Mouse (Mus musculus) liver, embryonic 14.5 days (tissue): ENCODE data around the gene Gm45799. TPM values are rescaled to one million over a fixed set of nuclear protein-coding genes. Genes with fewer than 3 reads are reported as not detected.

ENCODE experiments used
- ATAC-seq: fragments of 200-750 bp; cut with Nextera tagmentation; 2 replicates; pipeline ENCODE4 v1.8.0; 2017; ENCODE audit warnings: moderate number of reproducible peaks, mild to moderate bottlenecking, moderate library complexity; ENCODE audit not compliant: insufficient read depth
- DNase-seq, 3 experiments: peaks; one replicate each; pipeline ENCODE4 v3.0.0-alpha.2; 2012 to 2013; ENCODE audit warnings: low read depth in 3 of 3, low spot score in 3 of 3
- H3K27ac ChIP-seq: fragments of 300-500 bp; sonication (generic); 2 replicates; pipeline ENCODE4 v1.5.1; 2014; ENCODE audit warnings: moderate library complexity, mild to moderate bottlenecking, control low read depth, inconsistent platforms
- H3K27me3 ChIP-seq: fragments of 300-500 bp; sonication (generic); 2 replicates; pipeline ENCODE4 v1.6.1; 2014; ENCODE audit warnings: mild to moderate bottlenecking, low read length, moderate library complexity; ENCODE audit not compliant: control insufficient read depth, insufficient read depth
- H3K36me3 ChIP-seq: fragments of 300-500 bp; sonication (generic); replicated peaks from 2 replicates; pipeline ENCODE4 v1.6.1; 2014; ENCODE audit warnings: low read depth; ENCODE audit not compliant: control insufficient read depth, insufficient read depth
- H3K4me1 ChIP-seq, 2 experiments: fragments of 200-500 bp in 1 of 2; fragments of 300-500 bp in 1 of 2; sonication (generic) in 1 of 2; replicated peaks; 2 replicates each; pipeline ENCODE4 v1.6.1; 2012 to 2014; ENCODE audit warnings: antibody characterized with exemption in 1 of 2, inconsistent platforms in 1 of 2, low read length in 1 of 2; ENCODE audit not compliant: control insufficient read depth in 2 of 2, insufficient read depth in 2 of 2
- H3K4me2 ChIP-seq: fragments of 300-500 bp; sonication (generic); 2 replicates; pipeline ENCODE4 v1.6.1; 2014; ENCODE audit warnings: low read depth, mild to moderate bottlenecking, control low read depth, moderate library complexity
- H3K4me3 ChIP-seq, 2 experiments: fragments of 200-500 bp in 1 of 2; fragments of 300-500 bp in 1 of 2; sonication (generic) in 1 of 2; 2 replicates each; pipeline ENCODE4 v1.5.1; 2012 to 2014; ENCODE audit warnings: low read depth in 2 of 2, low read length in 2 of 2, mild to moderate bottlenecking in 2 of 2, control low read depth in 1 of 2, inconsistent platforms in 1 of 2, moderate library complexity in 1 of 2; ENCODE audit not compliant: insufficient read depth in 1 of 2
- H3K9ac ChIP-seq: fragments of 300-500 bp; sonication (generic); replicated peaks from 2 replicates; pipeline ENCODE4 v1.6.1; 2014; ENCODE audit warnings: mild to moderate bottlenecking, control low read depth, moderate library complexity
- H3K9me3 ChIP-seq: fragments of 300-500 bp; sonication (generic); 2 replicates; pipeline ENCODE4 v1.6.1; 2016; ENCODE audit warnings: low read length, mixed read lengths; ENCODE audit not compliant: control insufficient read depth
- CTCF ChIP-seq: IDR thresholded peaks from 2 replicates; pipeline ENCODE4 v1.5.1; 2016; ENCODE audit warnings: antibody characterized with exemption, low read depth, control low read depth
- EP300 ChIP-seq: IDR thresholded peaks from 2 replicates; pipeline ENCODE4 v1.6.1; 2016; ENCODE audit warnings: antibody characterized with exemption, low read depth
- WGBS: fragments of 180-500 bp; shearing (Covaris S2); extraction: QIAGEN DNeasy Blood & Tissue Kit; methylation state at CpG from one replicate; pipeline ENCODE4 v1.1.7; 2014; ENCODE audit not compliant: insufficient replicate concordance; 5-methylcytosine and 5-hydroxymethylcytosine counted together
- polyA plus RNA-seq, 2 experiments: library from polyadenylated mRNA; depleted of rRNA in 1 of 2; stranded (reverse) in 1 of 2; unstranded in 1 of 2; fragments of >200 nt; fragmentation: Nextera tagmentation in 1 of 2; extraction: Ambion mirVana in 1 of 2; gene quantifications; 2 replicates each; pipeline versions ENCODE4 v1.2.1 to v1.2.3; 2012 to 2014

Gm45799 gene
- polyA plus RNA-seq, 2 experiments, result 26.1 to 69.5 TPM

DNA sequence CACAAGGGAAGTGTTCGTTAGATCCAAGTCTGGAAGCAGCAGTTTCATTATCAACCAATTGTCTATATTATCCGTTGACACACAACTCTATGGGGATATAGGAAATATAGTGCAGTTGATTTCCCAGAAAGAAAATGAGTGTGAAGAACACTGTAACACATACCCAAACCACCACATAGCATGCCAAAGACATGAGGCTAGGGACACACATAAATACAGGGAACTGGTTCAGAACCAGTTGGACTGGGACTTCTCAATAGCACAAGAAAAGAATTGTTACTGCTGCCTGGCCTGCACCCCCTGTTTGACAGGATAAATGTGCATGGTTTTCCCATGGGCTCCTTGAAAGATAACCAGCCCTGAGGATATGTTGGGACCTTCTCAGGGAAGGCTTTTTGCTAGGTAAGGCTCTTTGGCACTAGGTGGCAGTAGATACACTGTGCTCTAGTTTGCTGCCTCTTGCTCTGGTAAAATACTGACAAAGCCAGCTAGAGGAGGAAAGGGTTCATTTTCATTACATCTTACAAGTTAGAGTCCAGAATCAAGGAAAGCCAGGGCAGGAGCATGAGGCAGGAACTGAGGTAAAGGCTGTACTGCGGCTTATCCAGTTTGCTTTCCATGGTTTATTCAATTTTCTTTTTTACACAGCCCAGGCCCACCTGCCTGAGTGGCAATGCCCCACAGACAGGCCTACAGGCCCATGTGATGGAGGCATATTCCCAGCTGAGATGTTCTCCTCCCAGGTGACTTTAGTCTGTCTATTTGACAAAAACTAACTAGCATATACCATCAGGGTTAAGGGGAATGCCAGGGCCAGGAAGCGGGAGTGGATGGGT, 86.0 kb downstream of the Gm45799 start:
- H3K9ac ChIP-seq, result no peak overlapping the region
- DNase-seq, result peak in 1 of 3 experiments; percentile 41
- H3K27me3 ChIP-seq, result no peaks in the 10 kb centered on the region
- H3K4me1 ChIP-seq, result no peaks in the 10 kb centered on the region
- H3K36me3 ChIP-seq, result peaks cover under 1% of the 10 kb centered on the region
- ATAC-seq, result peak; percentile 64
- no peaks in the 10 kb centered on the region for H3K9me3 ChIP-seq
- H3K4me2 ChIP-seq, result no peak overlapping the region
- TF ChIP-seq CTCF (peak; percentile 83), EP300 (no peak)
- no peak overlapping the region for H3K27ac ChIP-seq
- no peak overlapping the region for H3K4me3 ChIP-seq
- 72% methylated on average over 4 of the region's 4 CpGs for WGBS

DNA sequence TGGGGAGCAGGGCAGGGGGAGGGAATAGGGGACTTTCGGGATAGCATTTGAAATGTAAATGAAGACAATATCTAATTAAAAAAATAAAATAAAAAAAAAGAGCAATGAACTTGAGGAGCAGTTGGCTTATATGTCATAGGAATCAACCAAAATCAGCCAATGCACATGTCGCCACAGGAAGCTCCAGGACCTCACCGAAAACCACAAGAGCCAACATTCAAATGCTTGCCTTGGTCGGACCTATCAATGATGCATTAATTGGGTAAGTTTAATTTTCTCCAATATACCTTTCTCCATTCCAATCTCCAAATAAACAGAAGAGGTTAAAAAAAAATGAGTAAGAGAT, 86.6 kb downstream of the Gm45799 start:
- no peak overlapping the region for H3K4me3 ChIP-seq
- no peak overlapping the region for H3K27ac ChIP-seq
- no peaks in the 10 kb centered on the region for H3K27me3 ChIP-seq
- DNase-seq (no peak), ATAC-seq (no peak)
- no peak overlapping the region for H3K4me2 ChIP-seq
- H3K36me3 ChIP-seq, result peaks cover 4% of the 10 kb centered on the region
- no peaks in the 10 kb centered on the region for H3K4me1 ChIP-seq
- no peak overlapping the region for H3K9ac ChIP-seq
- 53% methylated on average over 4 of the region's 4 CpGs for WGBS
- H3K9me3 ChIP-seq, result no peaks in the 10 kb centered on the region
- TF ChIP-seq CTCF, result no peak
- no peak for TF ChIP-seq EP300

DNA sequence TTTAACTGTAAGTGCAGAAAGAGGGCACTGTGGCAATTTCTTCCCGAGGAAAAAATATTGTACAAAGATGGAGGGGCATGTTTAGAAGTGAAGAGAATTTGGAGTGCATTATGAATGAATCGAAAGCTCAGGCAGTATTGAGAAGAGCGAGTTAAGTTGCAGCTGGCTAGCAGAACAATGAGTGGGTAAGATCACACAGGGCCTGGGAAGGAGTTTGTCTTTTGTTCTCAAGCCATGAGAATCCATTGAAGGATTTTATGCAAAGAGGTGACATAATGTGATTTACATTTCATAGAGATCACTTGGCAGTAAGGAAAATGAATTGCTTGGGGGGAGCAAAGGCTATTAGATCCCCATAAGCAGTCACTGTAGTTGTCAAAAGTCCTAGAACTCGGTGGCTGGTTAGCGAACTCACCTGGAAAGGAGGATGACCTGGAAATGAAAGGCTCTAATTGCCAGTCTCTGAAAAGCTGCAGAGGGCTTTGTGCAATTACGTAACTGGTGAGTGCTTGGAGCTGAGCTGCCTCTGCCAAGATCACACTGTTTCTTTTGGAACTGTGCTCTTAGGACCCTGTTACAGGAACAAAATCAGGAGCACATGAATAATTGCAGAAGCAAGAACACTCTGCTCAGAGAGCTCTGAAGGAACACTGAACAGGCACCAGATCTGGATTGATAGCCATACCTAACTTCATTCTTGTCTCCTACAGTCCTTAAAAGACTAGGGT, 88.5 kb downstream of the Gm45799 start:
- no peak overlapping the region for H3K27ac ChIP-seq
- TF ChIP-seq CTCF (no peak), EP300 (no peak)
- ATAC-seq (no peak), DNase-seq (no peak)
- H3K9me3 ChIP-seq, result no peaks in the 10 kb centered on the region
- H3K9ac ChIP-seq, result no peak overlapping the region
- no peaks in the 10 kb centered on the region for H3K4me1 ChIP-seq
- WGBS, result 69% methylated on average over 6 of the region's 6 CpGs
- no peak overlapping the region for H3K4me2 ChIP-seq
- no peaks in the 10 kb centered on the region for H3K27me3 ChIP-seq
- H3K36me3 ChIP-seq, result peaks cover 16% of the 10 kb centered on the region
- no peak overlapping the region for H3K4me3 ChIP-seq

DNA sequence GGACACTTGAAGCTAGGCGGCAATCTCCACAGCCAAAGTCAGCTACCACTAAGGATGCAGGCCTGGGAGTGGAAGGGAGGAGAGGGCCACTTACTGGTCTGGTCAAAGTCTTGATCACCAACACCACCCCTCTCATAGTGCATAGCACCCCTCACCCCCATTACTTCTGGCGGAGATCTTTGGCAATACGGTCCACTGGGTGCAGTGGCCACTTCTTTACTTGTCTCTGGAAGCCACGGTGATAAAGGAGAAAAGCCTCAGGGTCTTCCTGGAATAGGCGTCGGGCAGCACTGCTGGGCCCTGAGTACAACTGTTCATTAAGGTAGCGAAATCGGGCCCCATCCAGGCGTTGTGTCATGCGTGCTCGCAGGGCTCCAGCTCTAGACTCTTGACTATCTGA, 93.5 kb downstream of the Gm45799 start:
- no peak for DNase-seq
- TF ChIP-seq CTCF (no peak), EP300 (no peak)

More for the DNA sequence above, 93.5 kb downstream of the Gm45799 start:
- 83% methylated on average over 11 of the region's 11 CpGs for WGBS
- Histone ChIP-seq H3K9ac (no peak overlapping the region), H3K4me3 (no peak overlapping the region), H3K36me3 (peaks cover 24% of the 10 kb centered on the region), H3K9me3 (no peaks in the 10 kb centered on the region), H3K4me2 (no peak overlapping the region), H3K27me3 (no peaks in the 10 kb centered on the region), H3K27ac (no peak overlapping the region), H3K4me1 (peaks cover 12 to 19% of the 10 kb centered on the region in 2 experiments)
- no peak for ATAC-seq

Other genes starting within 250 kb of the Gm45799 start
- 8.1 and 8.7 TPM in 2 replicates for gene Fam160a2, start 240.5 kb upstream of the Gm45799 start, polyA plus RNA-seq (2012; rRNA removed)
- gene Fam160a2, start 240.5 kb upstream of the Gm45799 start, polyA plus RNA-seq (2014; fragmentation: Nextera tagmentation; extraction: Ambion mirVana), result 7.4 and 8.1 TPM in 2 replicates
- gene Cnga4, start 236.0 kb upstream of the Gm45799 start, polyA plus RNA-seq (2012; rRNA removed), result 0.02 TPM in 1 of 2 replicates, not detected in the other
- gene Cnga4, start 236.0 kb upstream of the Gm45799 start, polyA plus RNA-seq (2014; fragmentation: Nextera tagmentation; extraction: Ambion mirVana), result not detected in 2 replicates
- not detected in 2 replicates for gene Cckbr, start 214.8 kb upstream of the Gm45799 start, polyA plus RNA-seq (2012; rRNA removed)
- gene Cckbr, start 214.8 kb upstream of the Gm45799 start, polyA plus RNA-seq (2014; fragmentation: Nextera tagmentation; extraction: Ambion mirVana), result not detected in 2 replicates
- gene Cavin3, start 158.3 kb upstream of the Gm45799 start, polyA plus RNA-seq (2012; rRNA removed), result 2.3 and 2.6 TPM in 2 replicates
- 4.1 and 4.7 TPM in 2 replicates for gene Cavin3, start 158.3 kb upstream of the Gm45799 start, polyA plus RNA-seq (2014; fragmentation: Nextera tagmentation; extraction: Ambion mirVana)
- gene Smpd1, start 86.2 kb upstream of the Gm45799 start, polyA plus RNA-seq (2012; rRNA removed), result 9.3 and 11.5 TPM in 2 replicates
- gene Smpd1, start 86.2 kb upstream of the Gm45799 start, polyA plus RNA-seq (2014; fragmentation: Nextera tagmentation; extraction: Ambion mirVana), result 22.3 and 25.2 TPM in 2 replicates
- 2.1 and 3.0 TPM in 2 replicates for gene Apbb1, start 58.9 kb upstream of the Gm45799 start, polyA plus RNA-seq (2012; rRNA removed)
- 1.6 and 2.3 TPM in 2 replicates for gene Apbb1, start 58.9 kb upstream of the Gm45799 start, polyA plus RNA-seq (2014; fragmentation: Nextera tagmentation; extraction: Ambion mirVana)
- 203 and 207 TPM in 2 replicates for gene Hpx, start 40.4 kb upstream of the Gm45799 start, polyA plus RNA-seq (2012; rRNA removed)
- 276 and 285 TPM in 2 replicates for gene Hpx, start 40.4 kb upstream of the Gm45799 start, polyA plus RNA-seq (2014; fragmentation: Nextera tagmentation; extraction: Ambion mirVana)
- 3.8 and 4.3 TPM in 2 replicates for gene Trim3, start 7.0 kb upstream of the Gm45799 start, polyA plus RNA-seq (2012; rRNA removed)
- gene Trim3, start 7.0 kb upstream of the Gm45799 start, polyA plus RNA-seq (2014; fragmentation: Nextera tagmentation; extraction: Ambion mirVana), result 1.9 and 2.2 TPM in 2 replicates
- gene Timm10b, start 496 bp upstream of the Gm45799 start, polyA plus RNA-seq (2012; rRNA removed), result 47.6 and 58.7 TPM in 2 replicates
- gene Timm10b, start 496 bp upstream of the Gm45799 start, polyA plus RNA-seq (2014; fragmentation: Nextera tagmentation; extraction: Ambion mirVana), result 120 and 122 TPM in 2 replicates
- 11.2 and 15.4 TPM in 2 replicates for gene Arfip2, start 136 bp upstream of the Gm45799 start, polyA plus RNA-seq (2012; rRNA removed)
- 12.3 and 14.6 TPM in 2 replicates for gene Arfip2, start 136 bp upstream of the Gm45799 start, polyA plus RNA-seq (2014; fragmentation: Nextera tagmentation; extraction: Ambion mirVana)
- gene Dnhd1, start 10.3 kb downstream of the Gm45799 start, polyA plus RNA-seq (2012; rRNA removed), result 0.57 and 0.70 TPM in 2 replicates
- gene Dnhd1, start 10.3 kb downstream of the Gm45799 start, polyA plus RNA-seq (2014; fragmentation: Nextera tagmentation; extraction: Ambion mirVana), result 0.11 and 0.14 TPM in 2 replicates
- gene Ilk, start 96.0 kb downstream of the Gm45799 start, polyA plus RNA-seq (2012; rRNA removed), result 56.7 and 71.1 TPM in 2 replicates
- 110 and 118 TPM in 2 replicates for gene Ilk, start 96.0 kb downstream of the Gm45799 start, polyA plus RNA-seq (2014; fragmentation: Nextera tagmentation; extraction: Ambion mirVana)
- gene Rrp8, start 96.8 kb downstream of the Gm45799 start, polyA plus RNA-seq (2012; rRNA removed), result 6.5 and 7.0 TPM in 2 replicates
- gene Rrp8, start 96.8 kb downstream of the Gm45799 start, polyA plus RNA-seq (2014; fragmentation: Nextera tagmentation; extraction: Ambion mirVana), result 9.2 and 13.6 TPM in 2 replicates
- 149 and 197 TPM in 2 replicates for gene Taf10, start 103.8 kb downstream of the Gm45799 start, polyA plus RNA-seq (2012; rRNA removed)
- 163 and 167 TPM in 2 replicates for gene Taf10, start 103.8 kb downstream of the Gm45799 start, polyA plus RNA-seq (2014; fragmentation: Nextera tagmentation; extraction: Ambion mirVana)
- gene Tpp1, start 111.7 kb downstream of the Gm45799 start, polyA plus RNA-seq (2012; rRNA removed), result 34.1 and 41.9 TPM in 2 replicates
- gene Tpp1, start 111.7 kb downstream of the Gm45799 start, polyA plus RNA-seq (2014; fragmentation: Nextera tagmentation; extraction: Ambion mirVana), result 55.2 and 60.7 TPM in 2 replicates
- 0.57 and 0.71 TPM in 2 replicates for gene Dchs1, start 147.1 kb downstream of the Gm45799 start, polyA plus RNA-seq (2012; rRNA removed)
- 0.48 and 0.62 TPM in 2 replicates for gene Dchs1, start 147.1 kb downstream of the Gm45799 start, polyA plus RNA-seq (2014; fragmentation: Nextera tagmentation; extraction: Ambion mirVana)
- gene Mrpl17, start 170.5 kb downstream of the Gm45799 start, polyA plus RNA-seq (2012; rRNA removed), result 36.4 and 136 TPM in 2 replicates
- gene Mrpl17, start 170.5 kb downstream of the Gm45799 start, polyA plus RNA-seq (2014; fragmentation: Nextera tagmentation; extraction: Ambion mirVana), result 216 and 222 TPM in 2 replicates